Mouse (Mus musculus): Measurements from ENCODE around the gene Cbr3. TPM values are rescaled to one million over a fixed set of nuclear protein-coding genes. Genes with fewer than 3 reads are reported as not detected.
A peak's percentile ranks its signal among the peaks of the same experiment; 100 is the strongest.

The Cbr3 gene
- polyA plus RNA-seq, 1 experiment from 2014 or later, result 14.4 TPM

- no peak overlapping the region for H3K9ac ChIP-seq (replicated peaks; ENCODE audit: low read depth)
- H3K27ac ChIP-seq (ENCODE audit: low read length), result no peak overlapping the region
- DNase-seq (ENCODE audit: low spot score) (peak; percentile 60), ATAC-seq (no peak)
- TF ChIP-seq EP300 (IDR thresholded peaks at IDR 0.05) (no peak), CTCF (IDR thresholded peaks at IDR 0.05) (no peak)
- 27% methylated on average over 5 of the region's 5 CpGs for WGBS
- no peaks in the 10 kb centered on the region for H3K9me3 ChIP-seq (ENCODE audit: low read length)
- no peaks in the 10 kb centered on the region for H3K27me3 ChIP-seq (replicated peaks; ENCODE audit: insufficient read depth, low read length)
- peaks cover 8% of the 10 kb centered on the region; the same call in 1 of the 2 replicates for H3K4me1 ChIP-seq (ENCODE audit: insufficient read depth, low read depth, low read length)
- H3K4me3 ChIP-seq (ENCODE audit: low read depth, low read length), result no peak overlapping the region
- no peak overlapping the region for H3K4me2 ChIP-seq (replicated peaks; ENCODE audit: low read depth, low read length)
- H3K36me3 ChIP-seq (ENCODE audit: insufficient read depth, low read length), result no peaks in the 10 kb centered on the region
Observed at GRCm38 (mm10) chr16:93714426-93714825, 31.4 kb downstream of the Cbr3 start.

- no peak for TF ChIP-seq CTCF (IDR thresholded peaks at IDR 0.05)
- TF ChIP-seq EP300 (IDR thresholded peaks at IDR 0.05), result no peak
- Histone ChIP-seq H3K36me3 (ENCODE audit: insufficient read depth, low read length) (no peaks in the 10 kb centered on the region), H3K4me3 (ENCODE audit: low read depth, low read length) (no peak overlapping the region), H3K27me3 (replicated peaks; ENCODE audit: insufficient read depth, low read length) (no peaks in the 10 kb centered on the region), H3K4me2 (replicated peaks; ENCODE audit: low read depth, low read length) (no peak overlapping the region), H3K9me3 (ENCODE audit: low read length) (no peaks in the 10 kb centered on the region), H3K4me1 (ENCODE audit: insufficient read depth, low read depth, low read length) (peaks cover 8% of the 10 kb centered on the region; the same call in 1 of the 2 replicates), H3K9ac (replicated peaks; ENCODE audit: low read depth) (no peak overlapping the region), H3K27ac (ENCODE audit: low read length) (peak overlapping the region; percentile 38; the same call in 1 of the 2 replicates)
- DNase-seq (ENCODE audit: low spot score) (peak; percentile 26), ATAC-seq (no peak)
- 58% methylated on average over 6 of the region's 6 CpGs for WGBS
Observed at GRCm38 (mm10) chr16:93715826-93716225, 32.8 kb downstream of the Cbr3 start.

GRCm38 (mm10) chr16:93717299-93717703, 34.3 kb downstream of the Cbr3 start:
- H3K9me3 ChIP-seq (ENCODE audit: low read length), result no peaks in the 10 kb centered on the region
- no peaks in the 10 kb centered on the region for H3K27me3 ChIP-seq (replicated peaks; ENCODE audit: insufficient read depth, low read length)
- TF ChIP-seq CTCF (IDR thresholded peaks at IDR 0.05) (no peak), EP300 (IDR thresholded peaks at IDR 0.05) (no peak)
- peak; percentile 68 for ATAC-seq
- no peak overlapping the region for H3K9ac ChIP-seq (replicated peaks; ENCODE audit: low read depth)
- H3K4me3 ChIP-seq (ENCODE audit: low read depth, low read length), result no peak overlapping the region
- peaks cover 8% of the 10 kb centered on the region; the same call in 1 of the 2 replicates for H3K4me1 ChIP-seq (ENCODE audit: insufficient read depth, low read depth, low read length)
- no peak overlapping the region for H3K4me2 ChIP-seq (replicated peaks; ENCODE audit: low read depth, low read length)
- WGBS, result 25% methylated on average over 5 of the region's 5 CpGs
- peak; percentile 65 for DNase-seq (ENCODE audit: low spot score)
- H3K36me3 ChIP-seq (ENCODE audit: insufficient read depth, low read length), result no peaks in the 10 kb centered on the region
- H3K27ac ChIP-seq (ENCODE audit: low read length), result peak overlapping the region; percentile 15; the same call in 1 of the 2 replicates

- DNase-seq (ENCODE audit: low spot score) (peak; percentile 75), ATAC-seq (peak; percentile 76)
- 48% methylated on average over 5 of the region's 5 CpGs for WGBS
- Histone ChIP-seq H3K27me3 (replicated peaks; ENCODE audit: insufficient read depth, low read length) (no peaks in the 10 kb centered on the region), H3K36me3 (ENCODE audit: insufficient read depth, low read length) (no peaks in the 10 kb centered on the region), H3K27ac (ENCODE audit: low read length) (0 out of 2 replicates have a peak overlapping the region, but pooled peaks have one; percentile 33), H3K4me3 (ENCODE audit: low read depth, low read length) (no peak overlapping the region), H3K4me1 (ENCODE audit: insufficient read depth, low read depth, low read length) (peaks cover 4% of the 10 kb centered on the region; the same call in 1 of the 2 replicates), H3K9me3 (ENCODE audit: low read length) (no peaks in the 10 kb centered on the region), H3K9ac (replicated peaks; ENCODE audit: low read depth) (no peak overlapping the region), H3K4me2 (replicated peaks; ENCODE audit: low read depth, low read length) (no peak overlapping the region)
- TF ChIP-seq EP300 (IDR thresholded peaks at IDR 0.05) (no peak), CTCF (IDR thresholded peaks at IDR 0.05) (no peak)
Observed at GRCm38 (mm10) chr16:93721771-93722170, 38.8 kb downstream of the Cbr3 start.

GRCm38 (mm10) chr16:93722476-93722875, 39.5 kb downstream of the Cbr3 start:
- Histone ChIP-seq H3K36me3 (ENCODE audit: insufficient read depth, low read length) (no peaks in the 10 kb centered on the region), H3K27ac (ENCODE audit: low read length) (0 out of 2 replicates have a peak overlapping the region, but pooled peaks have one; percentile 33), H3K27me3 (replicated peaks; ENCODE audit: insufficient read depth, low read length) (no peaks in the 10 kb centered on the region), H3K9me3 (ENCODE audit: low read length) (no peaks in the 10 kb centered on the region), H3K4me2 (replicated peaks; ENCODE audit: low read depth, low read length) (no peak overlapping the region), H3K4me1 (ENCODE audit: insufficient read depth, low read depth, low read length) (no peaks in the 10 kb centered on the region), H3K4me3 (ENCODE audit: low read depth, low read length) (no peak overlapping the region), H3K9ac (replicated peaks; ENCODE audit: low read depth) (no peak overlapping the region)
- no peak for TF ChIP-seq EP300 (IDR thresholded peaks at IDR 0.05)
- 52% methylated on average over 2 of the region's 2 CpGs for WGBS
- no peak for DNase-seq (ENCODE audit: low spot score)
- ATAC-seq, result no peak

GRCm38 (mm10) chr16:93725417-93726144, 42.6 kb downstream of the Cbr3 start:
- ATAC-seq (no peak), DNase-seq (ENCODE audit: low spot score) (peak; percentile 28)
- no peak for TF ChIP-seq CTCF (IDR thresholded peaks at IDR 0.05)
- no peak for TF ChIP-seq EP300 (IDR thresholded peaks at IDR 0.05)
- Histone ChIP-seq H3K36me3 (ENCODE audit: insufficient read depth, low read length) (no peaks in the 10 kb centered on the region), H3K9me3 (ENCODE audit: low read length) (no peaks in the 10 kb centered on the region), H3K4me3 (ENCODE audit: low read depth, low read length) (no peak overlapping the region), H3K27me3 (replicated peaks; ENCODE audit: insufficient read depth, low read length) (no peaks in the 10 kb centered on the region), H3K4me1 (ENCODE audit: insufficient read depth, low read depth, low read length) (peaks cover 5% of the 10 kb centered on the region; the same call in 1 of the 2 replicates), H3K27ac (ENCODE audit: low read length) (no peak overlapping the region), H3K4me2 (replicated peaks; ENCODE audit: low read depth, low read length) (no peak overlapping the region), H3K9ac (replicated peaks; ENCODE audit: low read depth) (no peak overlapping the region)
- 58% methylated on average over 8 of the region's 8 CpGs for WGBS
